Mouse (Mus musculus) thymus, postnatal 25 days (tissue): Measurements from ENCODE around the gene Gm3646.

Source experiments
- DNase-seq: peaks from one replicate; pipeline ENCODE4 v3.0.0; 2022

Gene Gm3646

GRCm38 (mm10) chr1:39805243-39805979 lies at the start of gene Gm3646:
Gm3646 (minus strand) TSS chr1:39805332.
- DNase-seq, result no peak

- no peak for DNase-seq
Observed at GRCm38 (mm10) chr1:39847066-39847465, 41.9 kb upstream of the Gm3646 start.

GRCm38 (mm10) chr1:39846031-39846550 lies 41.0 kb upstream of the Gm3646 start:
- no peak for DNase-seq

GRCm38 (mm10) chr1:39843328-39843727 lies 38.2 kb upstream of the Gm3646 start:
- peak; percentile 15 for DNase-seq

- no peak for DNase-seq
Observed at GRCm38 (mm10) chr1:39842218-39843007, 37.3 kb upstream of the Gm3646 start.

- DNase-seq, result peak; percentile 42
Observed at GRCm38 (mm10) chr1:39840856-39841255, 35.7 kb upstream of the Gm3646 start.

GRCm38 (mm10) chr1:39839838-39840237 lies 34.7 kb upstream of the Gm3646 start:
- peak; percentile 16 for DNase-seq

- DNase-seq, result no peak
Observed at GRCm38 (mm10) chr1:39839217-39839616, 34.1 kb upstream of the Gm3646 start.

- no peak for DNase-seq
Observed at GRCm38 (mm10) chr1:39838487-39839169, 33.5 kb upstream of the Gm3646 start.

- DNase-seq, result no peak
Observed at GRCm38 (mm10) chr1:39831594-39832039, 26.5 kb upstream of the Gm3646 start.

- no peak for DNase-seq
Observed at GRCm38 (mm10) chr1:39830786-39831593, 25.9 kb upstream of the Gm3646 start.

GRCm38 (mm10) chr1:39824902-39825301 lies 19.8 kb upstream of the Gm3646 start:
- DNase-seq, result no peak

GRCm38 (mm10) chr1:39824240-39824639 lies 19.1 kb upstream of the Gm3646 start:
- DNase-seq, result no peak

GRCm38 (mm10) chr1:39819596-39819995 lies 14.5 kb upstream of the Gm3646 start:
- DNase-seq, result no peak

GRCm38 (mm10) chr1:39815766-39816165 lies 10.6 kb upstream of the Gm3646 start:
- no peak for DNase-seq

GRCm38 (mm10) chr1:39813067-39813466 lies 7.9 kb upstream of the Gm3646 start:
- DNase-seq, result no peak

GRCm38 (mm10) chr1:39804789-39805188 lies 343 bp downstream of the Gm3646 start:
- DNase-seq, result no peak

- no peak for DNase-seq
Observed at GRCm38 (mm10) chr1:39802946-39803345, 2.2 kb downstream of the Gm3646 start.

GRCm38 (mm10) chr1:39797496-39797895 lies 7.6 kb downstream of the Gm3646 start:
- no peak for DNase-seq

- DNase-seq, result no peak
Observed at GRCm38 (mm10) chr1:39796765-39797164, 8.4 kb downstream of the Gm3646 start.

GRCm38 (mm10) chr1:39784632-39785031 lies 20.5 kb downstream of the Gm3646 start:
- DNase-seq, result no peak

- no peak for DNase-seq
Observed at GRCm38 (mm10) chr1:39781835-39782234, 23.3 kb downstream of the Gm3646 start.
